Mouse (Mus musculus) embryonic fibroblast, embryonic 13.5 days (primary cell): Measurements from ENCODE around the gene Cntln.

Experiments
- CTCF ChIP-seq: IDR thresholded peaks from 2 replicates; pipeline ENCODE4 v1.5.1; 2011; ENCODE audit warnings: mild to moderate bottlenecking, control low read depth, low read length, moderate library complexity, borderline replicate concordance; ENCODE audit not compliant: insufficient read depth
- POLR2A ChIP-seq: IDR thresholded peaks from 2 replicates; pipeline ENCODE4 v1.6.1; 2011; ENCODE audit warnings: low read depth, mild to moderate bottlenecking, control low read depth, low read length, moderate library complexity

- no peak for TF ChIP-seq POLR2A
- TF ChIP-seq CTCF = peak; percentile 95
Observed at GRCm38 (mm10) chr4:85096682-85097081, 212.6 kb downstream of the Cntln start.
